Mouse (Mus musculus) T-helper 17 cell (primary cell): ENCODE measurements around the gene Stum.

Experiments used
- in situ Hi-C, 2 experiments: fragments of 300-600 bp; cut with MboI, MseI; formaldehyde crosslinking; loops; 1 replicate in 1 of 2; 2 replicates in 1 of 2; pipeline ENCODE4 v1.15.1; 2025; ENCODE audit warnings: high pct_unique_total_duplicates in 2 of 2

The Stum gene

DNA sequence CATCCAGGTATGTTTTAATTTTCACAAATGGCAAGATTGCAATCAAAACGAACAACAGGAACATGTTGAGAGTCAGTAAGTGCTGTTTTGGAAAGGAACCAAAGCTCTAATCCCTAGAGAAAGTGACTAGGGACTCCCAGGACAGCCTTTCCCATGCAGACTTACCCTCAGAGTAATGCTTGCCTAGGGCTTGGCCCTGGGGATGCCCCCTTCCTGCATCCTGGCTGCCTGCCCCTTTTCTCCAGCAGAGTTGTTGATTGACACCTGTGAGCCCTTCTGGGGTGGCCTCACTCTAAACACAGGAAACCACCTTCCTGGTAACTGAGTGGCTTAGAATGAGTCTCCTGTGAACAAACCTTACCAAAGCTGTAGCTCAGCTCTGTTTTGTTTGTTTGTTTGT lies 94.8 kb downstream of the Stum start:
- in situ Hi-C loops = no loop called here

DNA sequence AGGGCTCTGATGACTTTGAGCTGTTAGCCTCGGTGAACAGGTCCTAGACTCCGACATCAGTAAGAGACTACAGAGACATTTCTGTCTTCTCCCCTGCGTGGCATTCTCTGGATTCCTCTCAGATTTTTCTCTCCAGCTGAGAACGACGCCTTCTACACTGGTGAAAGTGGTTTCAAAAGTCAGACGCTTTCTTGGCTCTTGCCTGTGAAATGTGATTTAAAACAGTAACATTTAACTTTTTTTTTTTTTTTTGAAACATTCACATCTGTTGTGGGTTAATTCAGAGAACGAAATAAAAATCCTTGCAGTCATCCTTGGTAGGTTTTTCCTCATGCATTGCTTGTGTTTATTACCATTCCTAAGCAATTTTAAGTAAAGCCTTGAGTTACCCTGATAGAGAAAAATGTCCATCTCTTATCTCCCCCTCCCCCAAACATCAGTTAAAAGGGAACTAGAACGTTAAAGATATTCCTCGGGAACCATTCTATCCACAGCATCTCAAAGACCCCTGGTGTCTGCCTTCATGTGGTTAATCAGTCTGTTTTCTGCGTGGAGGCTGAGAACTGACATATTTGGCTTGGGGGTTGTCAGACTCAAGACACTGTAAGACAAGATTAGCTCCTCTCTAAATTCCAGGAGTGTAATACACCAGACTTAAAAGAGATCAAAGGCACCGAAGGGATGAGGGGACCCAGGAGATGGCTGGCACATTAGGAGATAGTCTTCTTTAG lies 95.4 kb downstream of the Stum start:
- in situ Hi-C loops = no loop called here

DNA sequence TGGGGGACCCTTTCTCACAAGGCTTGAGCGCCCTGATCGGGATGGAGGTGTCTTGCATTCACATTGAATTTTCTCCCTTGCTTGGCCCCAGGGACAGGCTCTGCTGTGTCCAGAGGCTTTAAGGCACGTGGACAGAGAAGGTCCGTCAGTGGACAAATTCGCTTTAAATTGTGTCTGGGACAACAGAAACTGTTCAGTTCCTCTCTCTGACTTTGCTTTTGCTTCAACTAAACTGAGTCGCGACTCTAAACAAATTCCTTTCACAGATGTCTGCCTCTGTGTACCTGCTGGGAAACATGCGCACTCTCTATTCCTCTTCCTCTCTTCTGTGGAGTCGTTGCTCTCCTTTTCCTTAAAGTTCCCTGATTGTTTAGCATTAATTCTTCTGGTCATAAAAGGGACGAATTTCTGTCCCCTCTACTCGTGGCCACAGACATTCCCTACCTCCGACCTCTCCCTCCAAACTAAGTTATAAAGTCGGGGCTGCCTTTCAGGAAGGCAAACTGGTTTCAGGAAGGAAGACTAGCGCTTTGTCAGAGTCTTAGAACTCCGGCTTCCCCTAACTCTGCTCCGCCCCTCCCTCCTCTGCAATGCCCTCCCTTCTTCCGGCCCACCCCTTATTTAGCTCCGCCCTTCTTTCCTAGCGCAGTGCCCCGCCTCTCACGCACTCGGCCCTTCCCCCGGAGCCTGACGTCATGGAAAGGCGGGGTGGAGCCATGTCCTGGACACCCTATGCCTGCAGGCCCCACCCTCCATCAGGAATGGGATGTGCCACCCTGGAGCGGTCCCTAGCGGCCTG lies 96.2 kb downstream of the Stum start:
- in situ Hi-C loops = no loop called here

DNA sequence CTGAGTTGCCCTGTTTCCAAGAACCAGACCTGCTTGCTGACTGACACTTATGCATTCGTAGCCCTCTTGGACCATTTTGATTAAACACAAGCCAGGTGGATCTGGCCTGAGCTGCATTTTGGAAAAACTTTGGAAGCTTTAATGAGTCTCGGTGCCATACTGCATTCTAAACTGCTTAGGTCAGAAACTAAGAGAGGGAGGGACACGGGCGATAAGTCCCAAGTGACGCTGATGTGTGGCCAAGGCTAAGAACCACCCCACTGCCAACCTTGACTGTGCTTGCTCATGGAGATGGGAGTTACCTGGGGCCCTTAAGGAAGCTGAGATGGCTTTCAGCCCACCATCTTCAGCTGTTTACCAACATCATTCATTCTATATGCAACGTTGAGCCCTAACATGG lies 98.0 kb downstream of the Stum start:
- in situ Hi-C loops = no loop called here

DNA sequence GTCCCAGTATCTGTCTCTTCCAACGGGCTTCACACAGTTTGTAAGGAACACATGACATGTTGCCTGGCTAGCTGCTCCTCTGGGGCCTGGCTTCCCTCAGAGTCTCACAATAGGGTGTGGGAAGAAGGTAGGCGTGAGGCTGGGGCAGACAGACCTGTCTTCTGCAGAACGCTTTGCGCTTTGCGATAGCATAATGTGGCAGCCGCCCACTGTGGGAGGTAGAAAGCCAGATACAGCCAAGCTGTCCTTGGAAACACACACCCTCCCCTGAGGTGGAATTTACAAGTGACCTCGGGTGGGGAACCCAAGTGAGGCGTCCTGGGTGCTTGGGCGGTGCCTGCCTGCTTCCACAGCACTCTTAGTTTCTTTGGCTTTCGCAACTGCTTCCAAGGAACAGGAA lies 98.8 kb downstream of the Stum start:
- in situ Hi-C loops = no loop called here

DNA sequence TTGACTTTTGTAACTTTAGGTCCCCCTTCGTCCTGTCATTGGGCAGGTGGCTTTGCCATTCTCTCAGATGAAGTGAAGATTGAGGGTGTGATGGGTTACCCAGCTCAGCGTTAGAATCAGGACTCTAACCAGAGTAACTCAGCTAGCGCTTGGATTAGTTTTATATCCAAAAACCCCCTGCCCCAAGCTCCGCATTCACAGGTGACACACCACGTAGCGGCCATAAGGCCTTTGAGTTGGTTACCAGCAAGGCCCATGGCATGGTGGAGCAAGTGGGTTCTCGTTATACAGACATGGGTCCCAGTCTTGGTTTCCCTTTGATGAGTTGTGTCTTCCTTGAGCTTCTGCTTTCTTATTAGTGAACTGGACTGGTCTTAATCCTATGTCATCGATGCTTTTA lies 99.4 kb downstream of the Stum start:
- in situ Hi-C loops = no loop called here
